10 mouse cellular contexts compared by ENCODE assay signal in the genomic region with DNA sequence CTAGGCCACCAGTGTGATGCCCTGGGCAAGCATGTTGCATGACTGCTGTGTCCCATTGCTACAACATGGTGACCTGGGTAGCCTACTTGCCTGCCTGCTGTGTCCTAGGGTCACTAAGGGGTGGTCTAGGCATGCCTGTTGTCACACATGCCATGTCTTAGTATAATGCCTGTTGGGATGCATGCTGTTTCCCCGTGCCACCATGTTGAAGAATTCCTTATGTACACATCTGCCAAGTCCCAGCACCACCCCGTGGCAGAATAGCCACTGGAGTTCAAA. TPM values are rescaled to one million over a fixed set of nuclear protein-coding genes. Genes with fewer than 3 reads are reported as not detected.
DNase-seq lines count a peak whose midpoint lies in the region; ATAC-seq lines count a peak whose summit lies in the region.
"Had no signal": no experiment of that assay in that cellular context is flagged by ENCODE, and none has a peak within 500 bp of the region (broad histone marks: within the 10 kb centered on the region; RNA-seq: fewer than 3 reads in every experiment).

No protein-coding gene starts in this region.

- H3K36me3 ChIP-seq in kidney, embryonic 16.5 days (ENCODE audit: insufficient read depth, low read length), result no peaks in the 10 kb centered on the region
- H3K36me3 ChIP-seq in neural tube, embryonic 12.5 days, result no peaks in the 10 kb centered on the region
- H3K36me3 ChIP-seq: heart, embryonic 12.5 days had no signal

- H3K4me3 ChIP-seq in kidney, embryonic 16.5 days (ENCODE audit: low read length), result no peak overlapping the region
- no peak overlapping the region for H3K4me3 ChIP-seq in neural tube, embryonic 12.5 days
- H3K4me3 ChIP-seq: heart, embryonic 12.5 days; left cerebral cortex, adult 2 months had no signal

- H3K4me1 ChIP-seq in kidney, embryonic 16.5 days (ENCODE audit: insufficient read depth, low read length), result peaks cover 14% of the 10 kb centered on the region
- H3K4me1 ChIP-seq in neural tube, embryonic 12.5 days, result 0 out of 2 replicates have a peak, but pooled peaks cover 6% of the 10 kb centered on the region

- 77% methylated on average over 2 of the region's 2 CpGs for WGBS in kidney, embryonic 16.5 days
- 82% methylated on average over 2 of the region's 2 CpGs for WGBS in neural tube, embryonic 12.5 days

- no peak overlapping the region for H3K9ac ChIP-seq in kidney, embryonic 16.5 days (replicated peaks; ENCODE audit: low read length)
- no peak overlapping the region for H3K9ac ChIP-seq in neural tube, embryonic 12.5 days
- H3K9ac ChIP-seq: heart, embryonic 12.5 days had no signal

- H3K27me3 ChIP-seq in kidney, embryonic 16.5 days (ENCODE audit: insufficient read depth, low read length), result no peaks in the 10 kb centered on the region
- H3K27me3 ChIP-seq in neural tube, embryonic 12.5 days (replicated peaks), result no peaks in the 10 kb centered on the region
- H3K27me3 ChIP-seq: heart, embryonic 12.5 days had no signal

- H3K9me3 ChIP-seq in kidney, embryonic 16.5 days (ENCODE audit: low read length), result no peaks in the 10 kb centered on the region
- no peaks in the 10 kb centered on the region for H3K9me3 ChIP-seq in neural tube, embryonic 12.5 days
- H3K9me3 ChIP-seq: heart, embryonic 12.5 days had no signal

- no peak overlapping the region for H3K4me2 ChIP-seq in kidney, embryonic 16.5 days (replicated peaks; ENCODE audit: low read depth, low read length)
- no peak overlapping the region for H3K4me2 ChIP-seq in neural tube, embryonic 12.5 days (replicated peaks)

- no peak for DNase-seq in cerebellum, adult 11-12 months
- no peak for DNase-seq in kidney, adult 9 months
- no peak for DNase-seq in neural tube, embryonic 10.5 days (ENCODE audit: extremely low spot score, low spot score)
- no peak for DNase-seq in thymus, postnatal 4 days

- peak; percentile 26 for ATAC-seq in cerebellum, adult (ENCODE audit: insufficient number of reproducible peaks, low FRiP score, low TSS enrichment)
- 0 out of 2 replicates have a peak, but pooled peaks have one; percentile 7 for ATAC-seq in kidney, embryonic 16.5 days (ENCODE audit: low FRiP score, low TSS enrichment)
- ATAC-seq in neural tube, embryonic 12.5 days (ENCODE audit: low FRiP score, low read depth), result peak; percentile 49
- no peak for ATAC-seq in inflammation-experienced regulatory T-cells, adult 6 months

- H3K27ac ChIP-seq in kidney, embryonic 16.5 days (ENCODE audit: low read length), result no peak overlapping the region
- no peak overlapping the region for H3K27ac ChIP-seq in neural tube, embryonic 12.5 days
- H3K27ac ChIP-seq: left cerebral cortex, adult 2 months had no signal

RNA-seq across cellular contexts. Expression of a gene that starts 19.6 kb away (rescaled TPM):
- 41.4 and 46.2 TPM in 2 replicates for polyA plus RNA-seq in kidney, embryonic 16.5 days (2015; fragmentation: Nextera tagmentation; extraction: Ambion mirVana)
- polyA plus RNA-seq in neural tube, embryonic 12.5 days (2016; fragmentation: Nextera tagmentation; extraction: Ambion mirVana), result 118 TPM in 2 replicates
- under 1 TPM in 1 of 3 experiments, not detected in 2; 0.38 TPM for polyA plus RNA-seq in inflammation-experienced regulatory T-cells, adult 6 months (2017; shearing (Covaris generic))

Comparison
In these comparisons a context has a peak if more than half of its experiments do, and no peak if none do; other contexts are left out.
1. RNA of a gene that starts 19.6 kb away (polyA plus RNA-seq): 118 TPM in neural tube, embryonic 12.5 days and 41.4 to 46.2 TPM in kidney, embryonic 16.5 days; 0.38 TPM in inflammation-experienced regulatory T-cells, adult 6 months; every median in the first group is over 10 times any median in the second.